Mouse (Mus musculus) kidney, embryonic 14.5 days (tissue): ENCODE results near the gene Esr1. TPM values are rescaled to one million over a fixed set of nuclear protein-coding genes. Genes with fewer than 3 reads are reported as not detected.
"Not testable (repeated sequence)": the region's sequence is repeated elsewhere in the genome, so short reads cannot be mapped to it uniquely, and the experiment has no call there.

Experiments used
- ATAC-seq: fragments of 200-750 bp; cut with Nextera tagmentation; 2 replicates; pipeline ENCODE4 v1.8.0; 2017; ENCODE audit warnings: moderate number of reproducible peaks, mild to moderate bottlenecking, moderate TSS enrichment, moderate library complexity; ENCODE audit not compliant: low FRiP score, low TSS enrichment
- H3K27ac ChIP-seq: fragments of 300-500 bp; sonication (generic); 2 replicates; pipeline ENCODE4 v1.5.1; 2014; ENCODE audit warnings: low read depth, mild to moderate bottlenecking, low read length, moderate library complexity, mixed read lengths
- H3K27me3 ChIP-seq: fragments of 300-500 bp; sonication (generic); 2 replicates; pipeline ENCODE4 v1.6.1; 2014; ENCODE audit warnings: mild to moderate bottlenecking, low read length; ENCODE audit not compliant: control insufficient read depth, insufficient read depth
- H3K36me3 ChIP-seq: fragments of 300-500 bp; sonication (generic); 2 replicates; pipeline ENCODE4 v1.6.1; 2014; ENCODE audit warnings: low read length, mixed read lengths; ENCODE audit not compliant: control insufficient read depth, insufficient read depth
- H3K4me1 ChIP-seq: fragments of 300-500 bp; sonication (generic); 2 replicates; pipeline ENCODE4 v1.6.1; 2014; ENCODE audit warnings: low read length, mixed read lengths; ENCODE audit not compliant: control insufficient read depth, insufficient read depth
- H3K4me2 ChIP-seq: fragments of 300-500 bp; sonication (generic); replicated peaks from 2 replicates; pipeline ENCODE4 v1.6.1; 2014; ENCODE audit warnings: low read depth, mild to moderate bottlenecking, low read length
- H3K4me3 ChIP-seq: fragments of 300-500 bp; sonication (generic); 2 replicates; pipeline ENCODE4 v1.5.1; 2014; ENCODE audit warnings: mild to moderate bottlenecking, low read length
- H3K9ac ChIP-seq: fragments of 300-500 bp; sonication (generic); 2 replicates; pipeline ENCODE4 v1.6.1; 2014; ENCODE audit warnings: low read depth, mild to moderate bottlenecking, low read length, moderate library complexity
- H3K9me3 ChIP-seq: fragments of 300-500 bp; sonication (generic); 2 replicates; pipeline ENCODE4 v1.6.1; 2016; ENCODE audit warnings: low read length; ENCODE audit not compliant: control insufficient read depth
- WGBS: fragments of 180-500 bp; shearing (Covaris S2); extraction: QIAGEN DNeasy Blood & Tissue Kit; methylation state at CpG from one replicate; pipeline ENCODE4 v1.1.7; 2014; 5-methylcytosine and 5-hydroxymethylcytosine counted together
- polyA plus RNA-seq: library from polyadenylated mRNA; unstranded; fragments of >200 nt; fragmentation: Nextera tagmentation; extraction: Ambion mirVana; gene quantifications from 2 replicates; pipeline ENCODE4 v1.2.1, GENCODE M21; 2014

Gene Esr1
- polyA plus RNA-seq, 1 experiment from 2014 or later = 2.1 TPM

DNA sequence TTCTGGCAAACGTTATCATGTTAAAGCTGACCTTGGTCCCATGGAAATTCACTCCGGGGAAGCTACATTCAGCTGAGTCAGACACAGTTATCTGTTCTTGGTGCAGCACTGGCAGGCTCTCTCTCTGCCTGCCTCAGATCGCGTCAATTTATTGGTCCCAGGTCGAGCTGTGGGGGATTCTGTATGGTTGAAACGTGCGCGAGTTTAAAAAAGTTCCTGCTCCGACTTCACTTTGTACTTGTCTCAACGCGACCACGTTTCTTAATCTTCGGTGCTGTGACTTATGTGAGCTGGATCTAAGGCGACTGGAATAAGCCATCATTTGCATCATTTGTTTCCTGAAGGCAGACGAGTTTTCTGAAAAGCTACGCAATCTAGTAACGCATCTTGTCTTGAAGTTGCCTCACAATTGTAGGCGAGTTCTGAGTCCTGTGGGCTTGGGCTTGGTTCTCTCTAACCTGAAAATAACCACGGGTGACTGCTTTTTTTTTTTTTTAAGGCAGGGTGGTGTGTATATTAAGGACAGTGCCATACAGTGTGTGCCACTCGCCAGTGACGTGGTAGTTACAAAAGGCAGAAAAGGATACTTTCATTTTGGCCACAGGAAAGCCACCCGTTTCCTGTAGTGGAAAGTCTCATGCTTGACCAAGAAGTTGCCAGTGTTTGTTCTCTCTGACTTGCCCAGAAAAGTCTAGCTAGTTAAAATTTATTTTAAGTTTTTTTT is 1.1 kb downstream of the Esr1 start:
- no peak for ATAC-seq
- Histone ChIP-seq H3K4me2 (peak overlapping the region; percentile 33; the same call in 1 of the 2 replicates), H3K36me3 (no peaks in the 10 kb centered on the region), H3K9ac (no peak overlapping the region), H3K27ac (no peak overlapping the region; the same call in 1 of the 2 replicates), H3K4me3 (peak overlapping the region; percentile 18; the same call in 1 of the 2 replicates), H3K4me1 (peaks cover 5% of the 10 kb centered on the region; the same call in 1 of the 2 replicates), H3K27me3 (no peaks in the 10 kb centered on the region), H3K9me3 (no peaks in the 10 kb centered on the region)
- 63% methylated on average over 22 of the region's 22 CpGs for WGBS

DNA sequence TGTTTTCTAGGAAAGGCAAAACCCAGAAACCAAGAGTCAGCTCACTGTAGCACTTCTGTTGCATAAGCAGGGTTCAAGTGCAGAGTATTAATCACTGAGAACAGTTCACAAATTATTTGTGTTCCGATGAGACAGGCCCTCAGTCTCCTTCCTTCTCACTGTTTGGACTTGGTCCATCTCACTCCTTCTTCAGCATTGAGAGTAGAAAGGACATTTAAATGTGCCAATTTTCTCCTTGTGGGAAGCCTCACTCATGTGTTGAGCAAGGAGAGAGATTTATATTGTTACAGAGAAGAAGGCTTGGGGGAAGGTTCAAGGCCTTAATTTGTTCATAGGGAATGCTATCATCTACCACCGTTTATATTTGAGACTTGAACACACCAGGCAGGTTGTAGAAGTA is 6.6 kb downstream of the Esr1 start:
- no peaks in the 10 kb centered on the region for H3K9me3 ChIP-seq
- 48% methylated on average over 2 of the region's 2 CpGs for WGBS
- no peak overlapping the region for H3K9ac ChIP-seq
- no peak overlapping the region for H3K4me3 ChIP-seq
- no peaks in the 10 kb centered on the region for H3K27me3 ChIP-seq
- peak; percentile 43; the same call in 1 of the 2 replicates for ATAC-seq
- H3K36me3 ChIP-seq = no peaks in the 10 kb centered on the region
- H3K27ac ChIP-seq = no peak overlapping the region
- 0 out of 2 replicates have a peak, but pooled peaks cover 12% of the 10 kb centered on the region for H3K4me1 ChIP-seq
- H3K4me2 ChIP-seq = no peak overlapping the region

GRCm38 (mm10) chr10:4618686-4619085 is 7.3 kb downstream of the Esr1 start:
- H3K9me3 ChIP-seq = no peaks in the 10 kb centered on the region
- no peak overlapping the region for H3K4me2 ChIP-seq
- H3K27ac ChIP-seq = peak overlapping the region; percentile 44; the same call in 1 of the 2 replicates
- 41% methylated on average over 5 of the region's 5 CpGs for WGBS
- no peak overlapping the region for H3K4me3 ChIP-seq
- H3K27me3 ChIP-seq = no peaks in the 10 kb centered on the region
- 0 out of 2 replicates have a peak, but pooled peaks cover 12% of the 10 kb centered on the region for H3K4me1 ChIP-seq
- ATAC-seq = peak; percentile 71
- H3K36me3 ChIP-seq = no peaks in the 10 kb centered on the region
- H3K9ac ChIP-seq = no peak overlapping the region

DNA sequence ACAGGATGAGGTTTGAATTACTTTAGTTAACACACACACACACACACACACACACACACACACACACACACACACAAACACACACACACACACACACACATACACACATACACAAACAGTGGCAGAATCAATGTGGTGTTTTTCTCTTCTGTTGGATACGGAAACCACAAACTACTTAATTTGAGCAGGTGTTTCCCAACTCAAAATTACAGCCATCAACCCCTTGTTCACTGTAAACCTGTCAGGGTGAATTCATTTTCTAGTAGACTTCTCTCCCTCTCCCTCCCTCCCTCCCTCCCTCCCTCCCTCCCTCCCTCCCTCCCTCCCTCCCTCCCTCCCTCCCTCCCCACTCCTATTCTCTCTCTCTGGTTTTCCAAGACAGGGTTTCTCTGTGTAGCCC is 8.0 kb downstream of the Esr1 start:
- 0 out of 2 replicates have a peak, but pooled peaks cover 12% of the 10 kb centered on the region for H3K4me1 ChIP-seq
- not testable (repeated sequence) for H3K9ac ChIP-seq, H3K4me2 ChIP-seq, ATAC-seq, H3K4me3 ChIP-seq, H3K27me3 ChIP-seq, H3K9me3 ChIP-seq, H3K27ac ChIP-seq, H3K36me3 ChIP-seq
- WGBS = 59% methylated on average over 1 of the region's 1 CpGs

- H3K9ac ChIP-seq = no peak overlapping the region
- 0 out of 2 replicates have a peak, but pooled peaks cover 12% of the 10 kb centered on the region for H3K4me1 ChIP-seq
- no peak overlapping the region for H3K4me2 ChIP-seq
- 64% methylated on average over 24 of the region's 24 CpGs for WGBS
- H3K36me3 ChIP-seq = no peaks in the 10 kb centered on the region
- H3K27ac ChIP-seq = no peak overlapping the region
- peak; percentile 51; the same call in 1 of the 2 replicates for ATAC-seq
- no peaks in the 10 kb centered on the region for H3K27me3 ChIP-seq
- H3K4me3 ChIP-seq = no peak overlapping the region
- H3K9me3 ChIP-seq = no peaks in the 10 kb centered on the region
Measured at GRCm38 (mm10) chr10:4620596-4621504, 9.5 kb downstream of the Esr1 start.

DNA sequence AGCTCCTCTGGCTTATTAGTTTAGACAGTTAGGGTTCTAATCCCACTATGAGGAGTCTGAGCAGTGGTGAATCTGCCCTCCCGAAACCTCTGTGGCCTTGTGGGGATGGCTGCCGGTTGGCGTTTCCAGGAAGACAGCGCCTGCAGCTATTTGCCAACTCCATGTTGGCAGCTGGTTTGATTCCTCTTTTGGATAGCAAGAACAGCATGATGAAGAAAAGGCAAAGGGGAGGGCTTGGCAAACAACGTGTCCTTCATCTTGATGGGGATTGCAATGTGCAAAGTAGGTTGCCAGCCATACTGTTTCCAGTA is 10.1 kb downstream of the Esr1 start:
- Histone ChIP-seq H3K27me3 (no peaks in the 10 kb centered on the region), H3K4me3 (no peak overlapping the region), H3K9me3 (no peaks in the 10 kb centered on the region), H3K9ac (no peak overlapping the region), H3K27ac (no peak overlapping the region), H3K36me3 (no peaks in the 10 kb centered on the region), H3K4me1 (0 out of 2 replicates have a peak, but pooled peaks cover 12% of the 10 kb centered on the region), H3K4me2 (no peak overlapping the region)
- WGBS = 88% methylated on average over 5 of the region's 5 CpGs
- ATAC-seq = no peak

GRCm38 (mm10) chr10:4623319-4623718 is 11.9 kb downstream of the Esr1 start:
- ATAC-seq = no peak
- Histone ChIP-seq H3K4me2 (no peak overlapping the region), H3K27ac (no peak overlapping the region), H3K9ac (no peak overlapping the region), H3K27me3 (no peaks in the 10 kb centered on the region), H3K4me1 (0 out of 2 replicates have a peak, but pooled peaks cover 8% of the 10 kb centered on the region), H3K36me3 (no peaks in the 10 kb centered on the region), H3K9me3 (no peaks in the 10 kb centered on the region), H3K4me3 (no peak overlapping the region)

GRCm38 (mm10) chr10:4624581-4624980 is 13.2 kb downstream of the Esr1 start:
- H3K27ac ChIP-seq = no peak overlapping the region
- WGBS = 81% methylated on average over 4 of the region's 4 CpGs

DNA sequence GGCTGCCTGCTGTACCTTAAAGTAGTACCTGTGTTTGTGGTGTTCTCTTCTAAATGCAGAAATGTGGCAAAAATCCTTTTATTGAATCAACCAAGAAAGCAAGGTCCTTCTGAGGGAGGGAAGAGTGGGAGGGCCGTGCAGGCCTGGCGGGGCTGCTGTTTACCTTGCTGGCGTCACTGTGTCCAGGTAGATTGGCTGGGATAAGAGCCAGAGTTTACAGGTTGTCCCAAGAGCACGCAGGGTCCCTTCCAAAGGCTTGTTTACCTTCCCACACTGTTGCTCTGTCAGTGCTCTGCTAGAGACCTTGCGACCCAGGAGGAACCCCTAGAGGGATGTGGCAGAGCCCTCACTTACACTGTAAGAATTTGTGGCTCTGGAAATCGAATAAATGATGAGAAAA is 13.9 kb downstream of the Esr1 start:
- no peak for ATAC-seq
- WGBS = 76% methylated on average over 6 of the region's 6 CpGs
- no peak overlapping the region for H3K4me3 ChIP-seq

More at GRCm38 (mm10) chr10:4624581-4624980, 13.2 kb downstream of the Esr1 start:
- Histone ChIP-seq H3K36me3 (no peaks in the 10 kb centered on the region), H3K9ac (no peak overlapping the region), H3K4me2 (no peak overlapping the region), H3K4me1 (0 out of 2 replicates have a peak, but pooled peaks cover 8% of the 10 kb centered on the region), H3K9me3 (no peaks in the 10 kb centered on the region), H3K4me3 (no peak overlapping the region), H3K27me3 (no peaks in the 10 kb centered on the region)
- no peak for ATAC-seq

More for the DNA sequence above, 13.9 kb downstream of the Esr1 start:
- Histone ChIP-seq H3K36me3 (no peaks in the 10 kb centered on the region), H3K4me1 (0 out of 2 replicates have a peak, but pooled peaks cover 8% of the 10 kb centered on the region), H3K9ac (no peak overlapping the region), H3K4me2 (no peak overlapping the region), H3K9me3 (no peaks in the 10 kb centered on the region), H3K27ac (no peak overlapping the region), H3K27me3 (no peaks in the 10 kb centered on the region)
